ENCODE assay signal across 8 mouse cellular contexts in genomic region chr17:50419966-50420365, GRCm38 (mm10).
DNase-seq lines count a peak whose midpoint lies in the region; ATAC-seq lines count a peak whose summit lies in the region.

No protein-coding gene starts in this region.

- no peak for DNase-seq in cerebellum, adult 11-12 months
- peak; percentile 17 for DNase-seq in lung, postnatal 10 days
- no peak for DNase-seq in lung, postnatal 4 days
- DNase-seq in adrenal gland, adult (ENCODE audit: inconsistent age in 2 of 2, low spot score in 1 of 2) = no peak
- DNase-seq in right cerebral cortex, postnatal 10 days (ENCODE audit: low spot score in 2 of 2) = no peak

- H3K4me1 ChIP-seq in hindbrain, embryonic 16.5 days (ENCODE audit: control insufficient read depth, insufficient read depth, low read depth, low read length) = no peaks in the 10 kb centered on the region
- H3K4me1 ChIP-seq in midbrain, embryonic 12.5 days = no peaks in the 10 kb centered on the region

- WGBS in hindbrain, embryonic 16.5 days = 77% methylated on average over 12 of the region's 12 CpGs
- 88% methylated on average over 4 of the region's 12 CpGs for WGBS in midbrain, embryonic 12.5 days

- no peak overlapping the region for H3K4me2 ChIP-seq in hindbrain, embryonic 16.5 days (ENCODE audit: low read length)
- H3K4me2 ChIP-seq in midbrain, embryonic 12.5 days (replicated peaks) = no peak overlapping the region

- H3K27me3 ChIP-seq in hindbrain, embryonic 16.5 days (replicated peaks; ENCODE audit: control insufficient read depth, insufficient read depth, low read length) = no peaks in the 10 kb centered on the region
- no peaks in the 10 kb centered on the region for H3K27me3 ChIP-seq in midbrain, embryonic 12.5 days

- H3K9ac ChIP-seq in hindbrain, embryonic 16.5 days (ENCODE audit: low read depth, low read length) = no peak overlapping the region
- no peak overlapping the region for H3K9ac ChIP-seq in midbrain, embryonic 12.5 days (replicated peaks)

- no peak overlapping the region for H3K4me3 ChIP-seq in hindbrain, embryonic 16.5 days (ENCODE audit: low read length)
- H3K4me3 ChIP-seq in midbrain, embryonic 12.5 days = no peak overlapping the region

- peaks cover 3% of the 10 kb centered on the region; the same call in 1 of the 2 replicates for H3K9me3 ChIP-seq in hindbrain, embryonic 16.5 days (ENCODE audit: control insufficient read depth, low read length)
- 0 out of 2 replicates have a peak, but pooled peaks cover 7% of the 10 kb centered on the region for H3K9me3 ChIP-seq in midbrain, embryonic 12.5 days

- peak; percentile 90; the same call in 1 of the 2 replicates for ATAC-seq in cerebellum, adult (ENCODE audit: insufficient number of reproducible peaks, low FRiP score, low TSS enrichment)
- ATAC-seq in hindbrain, embryonic 16.5 days = peak; percentile 76; the same call in 1 of the 2 replicates
- peak; percentile 73; the same call in 1 of the 2 replicates for ATAC-seq in midbrain, embryonic 12.5 days (ENCODE audit: low FRiP score, low read depth)

- H3K36me3 ChIP-seq in hindbrain, embryonic 16.5 days (ENCODE audit: control insufficient read depth, insufficient read depth, low read length) = no peaks in the 10 kb centered on the region
- no peaks in the 10 kb centered on the region for H3K36me3 ChIP-seq in midbrain, embryonic 12.5 days

- H3K27ac ChIP-seq in hindbrain, embryonic 16.5 days (ENCODE audit: low read depth, low read length) = no peak overlapping the region
- H3K27ac ChIP-seq in midbrain, embryonic 12.5 days (replicated peaks) = no peak overlapping the region
